Mouse (Mus musculus) adrenal gland, adult 8-10 months (tissue): ENCODE data around the gene Slc17a2. TPM values are rescaled to one million over a fixed set of nuclear protein-coding genes. Genes with fewer than 3 reads are reported as not detected.

ENCODE experiments used
- DNase-seq: peaks from one replicate; pipeline ENCODE4 v3.0.0; 2022
- total RNA-seq, 4 experiments: library from RNA; stranded (reverse); gene quantifications; 2 replicates each; pipeline ENCODE4 v1.2.4; 2022

Slc17a2 gene
- total RNA-seq, 4 experiments from 2014 or later = 0.06 TPM; not detected in 3

DNA sequence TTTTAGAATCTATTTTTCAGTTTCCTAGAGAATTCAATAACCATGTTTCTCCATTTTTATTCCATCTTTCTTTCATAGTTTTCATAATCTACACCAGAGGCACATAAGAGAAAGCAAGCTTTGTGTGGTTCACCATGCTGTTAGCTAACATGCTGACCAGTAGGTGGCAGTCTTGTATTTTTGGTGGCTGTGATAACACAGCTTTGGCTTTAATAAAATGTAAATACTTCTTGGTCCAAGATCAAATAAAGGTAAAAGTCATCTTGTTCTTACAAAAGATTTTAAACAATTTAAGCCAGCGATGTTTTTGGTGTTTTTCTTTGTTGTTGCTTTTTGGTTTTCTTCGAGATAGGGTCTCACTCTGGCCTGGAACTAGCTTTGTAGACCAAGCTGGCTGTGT lies 14.3 kb upstream of the Slc17a2 start:
- no peak for DNase-seq

GRCm38 (mm10) chr13:23799405-23799804 lies 7.4 kb upstream of the Slc17a2 start:
- DNase-seq = no peak

DNA sequence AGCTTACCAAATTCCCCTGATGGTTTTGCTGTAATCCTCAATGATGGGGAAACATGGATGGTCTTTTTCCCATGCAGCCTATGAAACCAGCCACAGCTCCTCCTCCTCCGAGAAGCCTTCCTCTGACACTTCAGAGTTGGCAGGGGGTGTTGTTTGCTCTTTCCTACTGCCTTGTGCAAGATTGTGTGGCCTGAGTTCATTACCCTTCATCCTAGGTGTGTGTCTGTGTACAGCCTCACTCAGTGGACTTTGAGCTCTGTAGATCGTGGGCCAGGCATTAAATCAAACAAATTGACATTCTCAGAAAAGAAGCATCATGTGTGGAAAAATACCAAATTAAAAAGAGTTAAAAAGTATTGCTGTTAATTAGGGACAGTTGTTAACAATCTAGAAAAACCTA lies 2.3 kb upstream of the Slc17a2 start:
- no peak for DNase-seq

DNA sequence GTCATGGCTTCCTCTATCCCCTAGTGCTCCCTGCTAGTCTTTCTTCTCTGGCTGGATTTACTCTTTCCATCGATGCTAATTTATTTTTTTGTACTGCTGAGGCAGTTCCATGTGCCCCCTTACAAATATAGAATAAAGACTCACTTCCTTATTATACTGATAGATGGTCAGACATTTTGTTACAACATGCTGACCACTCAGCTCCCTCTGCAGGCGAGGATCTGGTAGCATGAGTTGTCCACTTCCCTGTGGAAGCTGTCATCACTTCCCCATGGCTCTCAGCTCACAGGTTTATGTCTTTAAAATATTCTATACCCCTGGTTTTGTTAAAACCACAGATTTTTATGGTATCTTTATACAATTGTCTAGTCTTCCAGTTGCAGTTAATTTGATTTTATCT lies 9.4 kb downstream of the Slc17a2 start:
- no peak for DNase-seq

DNA sequence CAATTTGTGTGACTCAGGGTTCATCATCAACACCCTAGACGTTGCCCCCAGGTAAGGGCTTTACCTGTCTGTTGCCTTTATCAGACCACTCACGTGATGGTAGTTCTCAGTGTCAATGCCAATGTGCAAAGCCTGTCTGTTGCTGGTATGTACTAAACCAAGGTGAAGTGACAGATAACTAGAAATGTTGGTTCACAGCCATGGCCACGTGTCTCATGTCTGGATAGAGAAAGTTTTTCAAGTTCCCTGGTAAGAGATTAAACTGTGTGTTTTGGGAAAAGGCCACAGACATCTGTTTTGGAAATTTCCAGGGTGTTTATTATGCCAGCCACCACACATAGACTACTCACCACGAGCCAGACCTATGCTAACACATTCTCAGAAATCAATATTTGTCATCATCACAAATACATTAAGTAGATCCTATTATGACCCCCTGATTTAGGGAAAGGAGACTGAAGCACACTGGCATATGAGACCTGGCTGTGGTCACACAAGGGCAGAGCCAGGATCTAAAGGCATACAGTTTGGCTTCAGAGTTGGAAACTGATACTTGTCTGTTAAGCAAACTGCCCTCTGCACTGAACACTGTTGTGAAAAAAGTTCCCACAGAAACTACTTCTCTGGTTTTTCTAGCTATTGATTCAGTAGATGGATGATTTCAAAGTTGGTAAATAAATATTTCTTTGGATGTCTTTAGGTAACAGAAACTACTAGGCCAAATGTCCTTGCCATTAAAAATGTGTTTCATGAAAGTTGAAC lies 13.6 kb downstream of the Slc17a2 start:
- no peak for DNase-seq

- no peak for DNase-seq
Observed at GRCm38 (mm10) chr13:23822213-23822612, 15.4 kb downstream of the Slc17a2 start.

DNA sequence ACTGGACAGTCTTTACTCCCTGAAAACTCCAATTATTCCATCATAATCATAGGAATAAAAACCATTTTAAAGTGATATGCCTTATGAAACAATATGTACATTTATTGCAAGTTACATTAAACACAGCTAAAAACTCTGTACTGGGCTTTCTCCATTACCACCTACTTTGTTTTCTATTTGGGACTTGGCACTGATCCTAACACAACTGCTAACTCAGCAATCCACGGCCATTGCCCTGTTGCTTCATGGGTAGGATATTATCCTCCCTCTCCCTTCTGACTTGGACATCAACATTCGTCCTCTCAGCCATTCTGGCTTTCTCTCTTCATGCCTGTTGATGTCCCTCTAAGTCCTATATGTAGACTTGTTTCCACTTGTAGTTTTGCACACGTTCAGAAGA lies 19.8 kb downstream of the Slc17a2 start:
- DNase-seq = no peak

DNA sequence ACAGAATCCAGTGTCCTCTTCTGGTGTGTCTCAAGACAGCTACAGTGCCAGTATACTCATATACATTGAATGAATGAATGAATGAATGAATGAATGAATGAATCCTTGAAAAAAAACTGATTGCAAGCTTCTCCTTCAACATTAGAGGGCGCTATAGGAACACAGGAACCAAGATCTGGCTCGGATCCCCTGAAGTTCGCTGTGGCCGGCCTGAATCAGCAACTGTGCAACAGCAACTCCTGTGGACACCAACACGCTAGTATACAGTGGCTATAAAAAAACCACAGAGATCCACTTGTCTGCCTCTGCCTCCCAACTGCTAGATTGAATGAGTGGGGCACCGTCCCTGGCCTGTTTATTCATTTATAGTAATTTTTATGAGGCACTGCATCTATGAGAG lies 26.3 kb downstream of the Slc17a2 start:
- peak; percentile 6 for DNase-seq

DNA sequence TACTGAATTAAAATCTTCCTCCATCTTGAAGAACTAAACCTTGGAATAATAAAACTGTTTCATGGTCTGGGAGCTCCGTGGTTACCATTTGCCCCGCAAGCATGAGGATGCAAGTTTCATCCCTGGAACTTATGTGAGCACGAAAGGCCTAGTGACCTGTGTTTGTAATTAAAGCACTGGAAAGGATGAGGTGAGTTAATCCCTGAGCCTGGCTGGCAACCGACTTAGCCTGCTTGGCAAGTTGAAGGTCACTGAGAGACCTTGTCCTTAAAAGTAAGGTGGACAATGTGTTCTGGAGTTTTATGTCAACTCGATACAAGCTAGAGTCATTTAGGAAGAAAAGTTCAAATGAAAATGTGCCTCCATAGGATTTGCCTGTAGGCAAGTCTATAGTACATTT lies 28.0 kb downstream of the Slc17a2 start:
- no peak for DNase-seq

DNA sequence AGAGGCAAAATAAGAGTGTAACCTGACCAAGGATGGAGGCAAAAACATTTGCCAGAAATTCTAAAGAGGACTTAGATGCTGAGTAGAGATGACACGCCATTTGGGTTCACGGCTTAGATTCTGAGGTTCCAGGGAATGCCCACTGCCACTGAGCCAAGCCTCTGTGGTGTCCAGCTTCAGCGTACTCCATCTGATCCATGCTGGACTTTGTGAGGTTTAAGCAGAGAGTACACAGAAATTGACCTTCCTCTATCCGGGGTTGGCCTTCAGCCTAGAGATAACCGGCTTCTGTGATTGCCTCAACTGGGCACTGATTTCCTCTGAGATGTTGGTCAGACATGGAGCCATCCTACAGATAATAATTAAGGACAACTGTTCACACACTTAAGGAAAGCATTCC lies 29.8 kb downstream of the Slc17a2 start:
- peak; percentile 48 for DNase-seq

DNA sequence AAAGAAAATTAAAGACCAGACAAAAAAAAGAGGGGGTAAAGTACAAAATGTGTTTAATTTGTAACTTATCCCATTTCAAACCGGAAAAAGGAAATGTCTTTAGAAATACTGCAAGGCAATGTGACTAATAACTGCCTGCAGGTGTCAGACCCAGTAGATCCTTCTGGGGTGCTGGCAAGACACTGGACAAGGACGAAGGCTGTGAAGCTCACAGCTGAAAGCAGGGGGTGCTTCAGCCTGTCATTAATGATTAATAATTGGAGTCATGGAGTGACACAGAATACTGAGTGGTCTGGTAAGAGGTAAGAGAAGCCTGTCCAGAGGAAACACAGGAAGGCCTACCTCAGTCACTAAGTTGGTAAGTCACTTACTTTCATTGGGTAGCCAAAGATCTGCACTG lies 32.5 kb downstream of the Slc17a2 start, which contains the start of gene Slc17a3:
Slc17a3 (plus strand) TSS at position 127 of the 400 bp plus-strand sequence.
- no peak for DNase-seq

DNA sequence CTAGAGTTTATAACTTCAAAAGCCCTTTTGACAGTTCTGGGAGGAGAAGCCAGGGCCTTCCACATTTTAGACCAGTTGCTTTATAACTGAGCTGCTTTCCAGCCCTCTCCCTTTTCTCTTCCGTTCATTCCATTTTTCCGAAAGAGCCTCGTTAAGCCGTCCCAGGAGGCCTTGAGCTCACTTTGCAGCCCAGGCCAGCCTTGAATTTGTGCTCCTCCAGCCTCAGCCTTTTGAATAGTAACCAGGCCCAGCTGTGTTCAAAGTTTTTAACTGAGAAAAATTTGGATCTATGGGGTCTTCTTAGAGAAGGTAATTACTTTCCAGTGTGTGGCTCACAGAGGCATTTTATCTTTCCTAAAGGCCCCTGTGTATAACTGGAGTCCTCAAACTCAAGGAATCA lies 39.1 kb downstream of the Slc17a2 start:
- DNase-seq = no peak

DNA sequence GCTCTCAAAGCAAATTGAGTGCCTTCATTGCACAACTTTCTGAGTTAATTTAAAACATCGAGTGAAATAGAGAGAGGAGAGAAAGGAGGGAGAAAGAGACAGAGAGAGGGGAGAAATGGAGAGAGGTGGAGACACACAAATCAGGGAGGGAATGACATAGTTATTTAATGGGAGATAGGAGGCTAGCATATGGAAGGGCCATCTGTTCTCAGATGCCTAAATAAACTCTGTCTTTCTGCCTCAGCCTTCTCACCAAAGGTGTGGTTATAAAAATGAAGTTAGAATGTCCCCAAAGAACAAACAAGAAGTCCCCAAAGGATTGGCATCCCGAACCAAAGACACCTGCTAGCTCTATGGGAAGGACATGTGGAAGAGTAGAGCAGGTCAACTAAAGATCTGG lies 42.5 kb downstream of the Slc17a2 start:
- no peak for DNase-seq

DNA sequence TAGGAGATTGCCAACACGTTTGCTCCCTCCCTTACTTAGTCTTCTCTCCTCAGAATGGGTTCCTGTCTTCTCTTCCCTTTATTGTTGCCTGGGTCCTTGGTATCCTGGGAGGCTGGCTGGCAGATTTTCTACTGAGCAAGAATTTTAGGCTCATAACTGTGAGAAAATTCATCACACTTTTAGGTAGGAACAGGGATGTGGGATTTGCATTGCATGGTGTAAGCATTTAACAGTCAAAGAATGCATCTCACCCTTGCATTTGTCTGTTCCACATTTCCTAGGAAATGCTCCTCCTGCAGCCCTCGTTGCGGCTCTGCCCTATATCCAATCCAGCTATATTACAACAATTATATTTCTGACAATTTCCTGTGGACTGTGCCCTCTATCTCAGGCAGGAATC lies 49.6 kb downstream of the Slc17a2 start:
- DNase-seq = no peak

DNA sequence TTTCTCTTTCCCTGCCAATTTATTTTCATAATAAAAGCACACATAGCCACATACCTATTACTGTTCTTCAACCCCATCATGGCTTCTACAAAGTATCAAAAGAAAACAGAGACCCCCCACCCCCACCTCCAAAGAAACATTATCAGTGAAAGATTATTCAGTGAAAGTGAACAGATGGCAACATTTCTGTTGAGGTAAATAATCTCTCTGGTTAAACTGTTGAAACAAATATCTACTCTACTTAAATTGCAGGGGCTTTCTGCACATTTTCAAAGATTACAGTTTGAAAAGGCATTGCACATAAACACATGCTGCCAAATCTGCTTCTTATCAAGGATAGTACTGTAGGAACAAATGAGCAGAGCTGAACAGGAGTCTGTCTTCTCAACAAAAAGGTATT lies 55.0 kb downstream of the Slc17a2 start:
- no peak for DNase-seq

DNA sequence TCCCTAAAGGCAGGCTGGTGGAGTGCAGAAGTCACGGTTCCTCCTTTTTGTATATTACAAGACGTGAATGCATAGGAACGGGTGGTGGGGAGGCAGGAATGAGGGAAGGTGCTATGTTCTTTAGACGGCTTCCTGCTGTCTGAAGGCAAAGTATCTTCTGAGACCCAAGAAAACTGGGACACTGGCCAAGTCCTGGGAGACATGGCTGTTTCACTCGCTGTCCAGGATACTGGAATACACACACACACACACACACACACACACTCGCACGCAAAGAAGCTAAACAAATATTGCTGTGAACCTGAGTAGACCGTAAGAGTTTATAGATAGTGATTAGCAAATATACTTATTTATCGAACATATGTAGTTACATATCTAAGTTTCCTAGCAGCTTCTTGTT lies 57.9 kb downstream of the Slc17a2 start:
- DNase-seq = no peak

DNA sequence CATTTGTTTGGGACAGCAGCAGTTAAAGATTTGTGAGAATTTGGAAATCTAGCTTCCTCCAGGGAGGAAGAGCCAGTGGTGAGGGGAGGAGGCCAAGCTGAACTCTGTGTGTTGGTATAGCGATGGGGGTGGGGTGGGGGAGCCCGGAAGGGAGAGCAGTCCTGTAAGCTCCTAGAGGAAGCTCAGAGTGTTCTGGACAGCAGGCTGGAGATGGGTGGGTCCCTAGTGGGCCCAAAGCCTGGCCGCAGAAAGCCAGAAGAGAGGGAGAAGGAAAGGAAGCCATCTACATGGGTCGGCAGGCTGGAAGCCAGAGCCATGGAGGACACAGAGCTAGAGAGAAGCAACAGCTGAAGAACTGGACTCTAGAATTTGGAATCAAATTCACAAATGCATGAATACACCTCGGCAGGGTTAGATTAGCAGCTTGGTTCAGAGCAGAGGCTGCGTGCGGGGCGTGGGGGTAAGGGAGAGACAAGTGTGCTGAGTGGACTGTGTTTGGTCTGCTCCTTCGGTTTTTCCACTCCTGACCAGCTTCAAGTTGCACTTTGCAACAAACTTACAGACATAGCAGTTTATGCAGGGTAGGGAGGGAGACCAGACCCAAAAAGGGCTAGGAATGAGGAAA lies 59.4 kb downstream of the Slc17a2 start:
- DNase-seq = no peak

DNA sequence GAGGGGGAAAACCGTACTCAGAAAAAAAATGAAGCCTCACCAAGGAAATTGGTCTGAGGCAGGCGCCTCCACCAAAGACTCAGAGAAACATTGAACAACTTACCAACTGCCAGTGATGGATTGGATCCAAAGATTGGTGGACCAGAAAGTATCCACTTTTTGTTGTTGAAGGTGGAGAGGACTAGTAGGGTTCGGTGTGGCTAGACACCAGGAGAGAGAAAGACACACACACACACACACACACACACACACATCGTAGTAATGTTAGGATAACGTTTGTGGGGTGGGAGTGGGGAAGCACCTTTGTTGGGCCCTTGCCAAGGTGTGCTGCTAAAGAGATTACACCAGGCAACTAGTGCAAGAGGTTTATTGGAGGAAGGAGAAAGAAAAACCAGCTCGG lies 60.2 kb downstream of the Slc17a2 start:
- no peak for DNase-seq

DNA sequence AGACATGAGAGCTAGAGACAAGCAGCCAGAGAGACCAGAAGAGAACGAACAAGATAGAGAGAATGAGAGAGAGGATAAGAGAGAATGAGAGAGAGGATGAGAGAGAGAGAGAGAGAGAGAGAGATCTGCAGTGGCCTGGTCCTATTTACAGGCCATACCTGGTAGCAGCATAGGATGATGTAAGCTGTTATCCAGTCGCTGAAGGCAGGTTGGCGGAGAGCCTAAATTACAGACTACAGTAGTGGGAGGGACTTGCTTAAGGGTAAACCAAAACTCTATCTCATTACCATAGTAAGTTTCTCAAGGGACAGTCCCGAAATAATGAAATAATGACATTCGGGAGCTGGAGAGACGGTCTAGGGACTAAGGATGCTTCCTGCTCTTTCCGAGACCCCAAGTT lies 60.6 kb downstream of the Slc17a2 start, which contains the start of gene Slc17a1:
Slc17a1 (plus strand) TSS at position 346 of the 400 bp plus-strand sequence.
- DNase-seq = no peak

- no peak for DNase-seq
Observed at GRCm38 (mm10) chr13:23868790-23869533, 62.2 kb downstream of the Slc17a2 start.

DNA sequence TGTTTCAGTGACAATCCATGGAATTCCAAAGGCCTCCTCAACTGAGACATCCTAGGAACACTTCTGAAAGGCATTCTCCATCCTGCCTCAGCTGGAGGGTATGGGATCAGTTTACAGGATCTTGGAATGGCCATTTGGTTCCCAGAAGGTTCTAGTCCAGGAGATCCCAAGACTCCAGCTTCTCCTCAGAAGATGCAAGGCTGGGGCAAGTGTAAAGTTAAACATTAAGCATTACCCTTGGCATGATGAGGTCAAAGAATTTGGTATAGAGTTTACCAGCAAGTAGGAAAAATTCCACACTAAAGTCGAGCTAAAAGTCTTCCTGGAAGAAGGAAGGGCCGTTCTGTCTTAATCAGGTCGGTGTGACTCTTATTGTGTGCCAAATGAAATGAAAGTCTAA lies 63.2 kb downstream of the Slc17a2 start:
- DNase-seq = no peak

GRCm38 (mm10) chr13:23873141-23873540 lies 66.3 kb downstream of the Slc17a2 start:
- no peak for DNase-seq
